Mouse (Mus musculus) liver, embryonic 14.5 days (tissue): ENCODE measurements around the gene Pdzph1. TPM values are rescaled to one million over a fixed set of nuclear protein-coding genes. Genes with fewer than 3 reads are reported as not detected.

Source experiments
- ATAC-seq: fragments of 200-750 bp; cut with Nextera tagmentation; 2 replicates; pipeline ENCODE4 v1.8.0; 2017; ENCODE audit warnings: moderate number of reproducible peaks, mild to moderate bottlenecking, moderate library complexity; ENCODE audit not compliant: insufficient read depth
- DNase-seq, 3 experiments: peaks; one replicate each; pipeline ENCODE4 v3.0.0-alpha.2; 2012 to 2013; ENCODE audit warnings: low read depth in 3 of 3, low spot score in 3 of 3
- H3K27ac ChIP-seq: fragments of 300-500 bp; sonication (generic); 2 replicates; pipeline ENCODE4 v1.5.1; 2014; ENCODE audit warnings: moderate library complexity, mild to moderate bottlenecking, control low read depth, inconsistent platforms
- H3K27me3 ChIP-seq: fragments of 300-500 bp; sonication (generic); 2 replicates; pipeline ENCODE4 v1.6.1; 2014; ENCODE audit warnings: mild to moderate bottlenecking, low read length, moderate library complexity; ENCODE audit not compliant: control insufficient read depth, insufficient read depth
- H3K36me3 ChIP-seq: fragments of 300-500 bp; sonication (generic); replicated peaks from 2 replicates; pipeline ENCODE4 v1.6.1; 2014; ENCODE audit warnings: low read depth; ENCODE audit not compliant: control insufficient read depth, insufficient read depth
- H3K4me1 ChIP-seq, 2 experiments: fragments of 200-500 bp in 1 of 2; fragments of 300-500 bp in 1 of 2; sonication (generic) in 1 of 2; replicated peaks; 2 replicates each; pipeline ENCODE4 v1.6.1; 2012 to 2014; ENCODE audit warnings: antibody characterized with exemption in 1 of 2, inconsistent platforms in 1 of 2, low read length in 1 of 2; ENCODE audit not compliant: control insufficient read depth in 2 of 2, insufficient read depth in 2 of 2
- H3K4me2 ChIP-seq: fragments of 300-500 bp; sonication (generic); 2 replicates; pipeline ENCODE4 v1.6.1; 2014; ENCODE audit warnings: low read depth, mild to moderate bottlenecking, control low read depth, moderate library complexity
- H3K4me3 ChIP-seq, 2 experiments: fragments of 200-500 bp in 1 of 2; fragments of 300-500 bp in 1 of 2; sonication (generic) in 1 of 2; 2 replicates each; pipeline ENCODE4 v1.5.1; 2012 to 2014; ENCODE audit warnings: low read depth in 2 of 2, low read length in 2 of 2, mild to moderate bottlenecking in 2 of 2, control low read depth in 1 of 2, inconsistent platforms in 1 of 2, moderate library complexity in 1 of 2; ENCODE audit not compliant: insufficient read depth in 1 of 2
- H3K9ac ChIP-seq: fragments of 300-500 bp; sonication (generic); replicated peaks from 2 replicates; pipeline ENCODE4 v1.6.1; 2014; ENCODE audit warnings: mild to moderate bottlenecking, control low read depth, moderate library complexity
- H3K9me3 ChIP-seq: fragments of 300-500 bp; sonication (generic); 2 replicates; pipeline ENCODE4 v1.6.1; 2016; ENCODE audit warnings: low read length, mixed read lengths; ENCODE audit not compliant: control insufficient read depth
- CTCF ChIP-seq: IDR thresholded peaks from 2 replicates; pipeline ENCODE4 v1.5.1; 2016; ENCODE audit warnings: antibody characterized with exemption, low read depth, control low read depth
- EP300 ChIP-seq: IDR thresholded peaks from 2 replicates; pipeline ENCODE4 v1.6.1; 2016; ENCODE audit warnings: antibody characterized with exemption, low read depth
- WGBS: fragments of 180-500 bp; shearing (Covaris S2); extraction: QIAGEN DNeasy Blood & Tissue Kit; methylation state at CpG from one replicate; pipeline ENCODE4 v1.1.7; 2014; ENCODE audit not compliant: insufficient replicate concordance; 5-methylcytosine and 5-hydroxymethylcytosine counted together
- polyA plus RNA-seq, 2 experiments: library from polyadenylated mRNA; depleted of rRNA in 1 of 2; stranded (reverse) in 1 of 2; unstranded in 1 of 2; fragments of >200 nt; fragmentation: Nextera tagmentation in 1 of 2; extraction: Ambion mirVana in 1 of 2; gene quantifications; 2 replicates each; pipeline versions ENCODE4 v1.2.1 to v1.2.3; 2012 to 2014

Pdzph1 gene
- polyA plus RNA-seq, 2 experiments, result 0.15 to 0.39 TPM

DNA sequence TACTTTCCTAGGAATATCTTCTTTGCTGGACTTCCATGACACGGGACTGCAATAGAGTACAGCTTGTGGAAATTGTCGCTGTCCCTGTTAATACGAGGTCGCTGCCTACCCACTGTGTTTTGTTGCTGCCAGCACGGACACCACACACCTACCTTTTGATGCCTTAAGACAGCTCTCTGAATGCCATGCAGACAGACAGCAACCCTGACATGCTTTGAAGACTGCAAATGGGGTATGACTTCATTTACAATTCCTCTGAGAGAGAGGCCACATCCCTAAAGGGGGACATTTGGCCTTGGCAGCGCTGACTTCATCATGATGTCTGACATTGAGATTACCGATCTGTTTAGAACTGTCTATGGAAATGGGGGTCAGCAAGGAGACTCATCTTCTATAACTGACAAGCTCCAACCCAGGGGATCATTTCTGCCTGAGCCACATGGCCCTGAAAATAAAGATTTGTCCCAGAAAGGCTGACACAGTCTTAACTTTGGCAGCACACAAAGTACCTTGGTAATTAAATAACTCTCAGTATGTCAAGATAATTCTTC, 67.8 kb downstream of the Pdzph1 start:
- 53% methylated on average over 7 of the region's 7 CpGs for WGBS
- Histone ChIP-seq H3K9me3 (no peaks in the 10 kb centered on the region), H3K27ac (no peak overlapping the region), H3K9ac (no peak overlapping the region), H3K4me3 (no peak overlapping the region), H3K4me2 (no peak overlapping the region), H3K27me3 (no peaks in the 10 kb centered on the region), H3K4me1 (peaks cover 19 to 24% of the 10 kb centered on the region in 2 experiments), H3K36me3 (no peaks in the 10 kb centered on the region)
- TF ChIP-seq EP300 (no peak), CTCF (no peak)
- no peak for DNase-seq
- ATAC-seq, result no peak

DNA sequence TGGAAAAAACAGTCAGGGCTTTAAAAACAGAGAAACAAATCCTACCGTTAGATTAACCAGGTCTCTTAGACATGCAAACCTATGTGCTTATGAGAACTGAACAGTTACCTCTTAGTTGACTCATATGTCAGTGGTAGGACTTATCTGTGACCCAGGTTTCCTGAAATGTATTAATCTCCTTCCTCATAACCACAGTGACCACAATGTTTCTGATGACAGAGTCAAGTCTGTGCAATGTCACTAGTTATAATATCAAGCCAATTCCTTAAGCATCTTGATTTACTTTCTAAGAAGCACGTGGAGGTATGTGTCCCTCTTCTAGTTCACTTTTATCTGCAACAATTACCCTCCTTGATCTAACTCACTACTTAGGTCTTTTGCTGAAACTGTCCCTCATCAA, 68.4 kb downstream of the Pdzph1 start:
- no peaks in the 10 kb centered on the region for H3K27me3 ChIP-seq
- no peaks in the 10 kb centered on the region for H3K36me3 ChIP-seq
- ATAC-seq, result peak; percentile 38; the same call in 1 of the 2 replicates
- no peak overlapping the region for H3K4me2 ChIP-seq
- WGBS, result 11% methylated on average over 2 of the region's 2 CpGs
- H3K9me3 ChIP-seq, result no peaks in the 10 kb centered on the region
- no peak overlapping the region for H3K9ac ChIP-seq
- H3K27ac ChIP-seq, result no peak overlapping the region
- peak in 1 of 3 experiments; percentile 23 for DNase-seq
- TF ChIP-seq CTCF (no peak), EP300 (peak; percentile 58)
- H3K4me3 ChIP-seq, result no peak overlapping the region
- peaks cover 19 to 24% of the 10 kb centered on the region in 2 experiments for H3K4me1 ChIP-seq

DNA sequence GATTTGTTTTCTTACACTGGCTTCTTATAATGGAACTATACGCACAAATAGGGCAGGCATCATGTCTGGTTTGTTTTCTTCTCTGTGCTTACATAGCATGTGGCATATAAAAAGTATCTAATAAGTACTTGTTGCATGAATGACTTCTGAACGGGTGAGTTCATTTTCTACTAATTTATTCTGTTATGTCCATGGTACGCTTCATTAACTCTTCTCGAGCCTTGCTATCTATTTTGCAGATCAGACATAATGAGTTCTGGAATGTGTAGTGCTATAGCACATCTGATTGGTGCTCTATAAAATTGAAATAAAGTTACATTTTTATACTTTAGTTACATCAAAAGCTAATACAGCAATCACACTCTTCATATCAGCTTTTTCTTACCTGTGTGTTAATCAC, 71.2 kb downstream of the Pdzph1 start:
- no peaks in the 10 kb centered on the region for H3K9me3 ChIP-seq
- ATAC-seq, result no peak
- WGBS, result 52% methylated on average over 4 of the region's 4 CpGs

DNA sequence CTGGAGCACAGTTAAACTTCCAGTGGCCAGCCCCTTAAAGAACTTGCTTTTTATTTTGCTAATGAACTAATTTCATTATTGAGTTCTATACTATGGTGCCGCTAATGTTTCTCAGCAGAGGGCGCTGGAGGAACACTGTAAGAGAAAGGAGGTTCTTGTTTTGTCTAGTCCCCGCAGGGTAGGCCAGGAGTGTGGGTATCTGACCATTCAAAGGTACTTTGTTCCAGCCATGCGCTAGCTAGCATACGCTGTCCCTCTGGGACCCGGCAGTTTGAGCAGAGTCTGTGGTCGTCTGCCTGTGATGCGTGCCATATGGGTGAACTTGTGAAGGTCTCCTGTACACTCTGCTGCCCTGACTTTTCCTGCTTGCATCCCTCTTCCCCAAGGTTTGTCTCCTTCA, 72.1 kb downstream of the Pdzph1 start:
- H3K4me2 ChIP-seq, result no peak overlapping the region

More for the DNA sequence above, 71.2 kb downstream of the Pdzph1 start:
- Histone ChIP-seq H3K27me3 (no peaks in the 10 kb centered on the region), H3K36me3 (no peaks in the 10 kb centered on the region), H3K4me1 (peaks cover 13 to 14% of the 10 kb centered on the region in 2 experiments), H3K27ac (no peak overlapping the region), H3K4me2 (no peak overlapping the region), H3K9ac (no peak overlapping the region), H3K4me3 (no peak overlapping the region)
- no peak for DNase-seq
- TF ChIP-seq CTCF, result no peak
- TF ChIP-seq EP300, result no peak

DNA sequence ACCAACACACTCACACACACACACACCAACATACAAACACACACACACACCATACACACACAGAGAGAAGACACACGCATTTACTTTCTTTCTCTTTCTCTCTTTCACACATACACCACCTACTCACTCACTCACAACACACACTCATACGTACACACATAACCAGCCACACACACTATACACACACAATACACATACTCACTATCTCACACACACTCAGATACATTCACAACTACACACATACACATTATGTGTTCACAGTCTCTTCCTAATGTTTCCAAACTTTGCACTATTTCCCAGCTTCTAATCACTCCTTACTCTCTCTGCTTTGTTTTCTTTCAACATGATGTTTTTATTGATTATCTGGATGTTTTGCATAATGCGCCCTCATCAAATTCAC, 72.6 kb downstream of the Pdzph1 start:
- H3K9ac ChIP-seq, result no peak overlapping the region
- peaks cover 4 to 5% of the 10 kb centered on the region in 2 experiments for H3K4me1 ChIP-seq
- DNase-seq, result no peak
- ATAC-seq, result no peak
- no peak overlapping the region for H3K27ac ChIP-seq
- H3K9me3 ChIP-seq, result no peaks in the 10 kb centered on the region
- H3K4me2 ChIP-seq, result no peak overlapping the region
- H3K36me3 ChIP-seq, result no peaks in the 10 kb centered on the region
- H3K4me3 ChIP-seq, result no peak overlapping the region
- H3K27me3 ChIP-seq, result no peaks in the 10 kb centered on the region
- TF ChIP-seq EP300 (no peak), CTCF (no peak)
- WGBS, result 70% methylated on average over 3 of the region's 3 CpGs

More for the DNA sequence above, 72.1 kb downstream of the Pdzph1 start:
- no peaks in the 10 kb centered on the region for H3K36me3 ChIP-seq
- H3K9ac ChIP-seq, result no peak overlapping the region
- ATAC-seq (peak; percentile 65; the same call in 1 of the 2 replicates), DNase-seq (peak in 1 of 3 experiments; percentile 35)
- no peak overlapping the region for H3K4me3 ChIP-seq
- WGBS, result 9% methylated on average over 8 of the region's 8 CpGs
- no peak overlapping the region for H3K27ac ChIP-seq
- H3K4me1 ChIP-seq, result peaks cover 8 to 9% of the 10 kb centered on the region in 2 experiments
- no peaks in the 10 kb centered on the region for H3K27me3 ChIP-seq
- TF ChIP-seq EP300, result no peak
- TF ChIP-seq CTCF, result peak; percentile 57
- no peaks in the 10 kb centered on the region for H3K9me3 ChIP-seq
